Mouse (Mus musculus): ENCODE results near the gene Cdsn. TPM values are rescaled to one million over a fixed set of nuclear protein-coding genes. Genes with fewer than 3 reads are reported as not detected.

Gene Cdsn
- polyA plus RNA-seq, 1 experiment from 2014 or later, result not detected

DNA sequence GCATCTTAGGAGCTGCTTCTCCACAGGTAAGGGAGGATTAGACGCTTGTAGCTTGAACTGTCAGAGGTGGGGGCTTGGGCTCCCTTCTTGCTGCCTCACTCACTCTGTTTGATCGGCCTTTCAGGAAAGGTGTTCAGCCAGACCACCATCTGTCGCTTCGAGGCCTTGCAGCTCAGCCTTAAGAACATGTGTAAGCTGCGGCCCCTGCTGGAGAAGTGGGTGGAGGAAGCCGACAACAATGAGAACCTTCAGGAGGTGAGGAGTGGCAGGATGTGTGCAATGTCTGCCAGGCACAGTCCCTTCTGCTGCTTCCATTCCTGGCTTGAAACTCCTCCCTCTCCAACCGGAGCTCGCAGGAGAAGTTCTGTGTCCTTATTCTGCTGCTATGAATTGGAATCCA is 42.6 kb upstream of the Cdsn start:
- no peak overlapping the region for H3K4me2 ChIP-seq (replicated peaks; ENCODE audit: low read depth, low read length)
- peaks cover 30% of the 10 kb centered on the region for H3K27me3 ChIP-seq (ENCODE audit: control insufficient read depth, insufficient read depth, low read length)
- WGBS, result 29% methylated on average over 8 of the region's 8 CpGs
- no peak overlapping the region for H3K9ac ChIP-seq (ENCODE audit: low read depth, low read length)
- no peaks in the 10 kb centered on the region for H3K4me1 ChIP-seq (ENCODE audit: control insufficient read depth, insufficient read depth, low read length)
- ATAC-seq (ENCODE audit: low FRiP score, low TSS enrichment), result 0 out of 2 replicates have a peak, but pooled peaks have one; percentile 46
- H3K9me3 ChIP-seq (ENCODE audit: control insufficient read depth, low read length), result no peaks in the 10 kb centered on the region
- no peak overlapping the region for H3K27ac ChIP-seq (ENCODE audit: low read depth, low read length)
- peaks cover 11% of the 10 kb centered on the region; the same call in 1 of the 2 replicates for H3K36me3 ChIP-seq (ENCODE audit: control insufficient read depth, insufficient read depth, low read length)
- no peak overlapping the region for H3K4me3 ChIP-seq (ENCODE audit: low read length)

DNA sequence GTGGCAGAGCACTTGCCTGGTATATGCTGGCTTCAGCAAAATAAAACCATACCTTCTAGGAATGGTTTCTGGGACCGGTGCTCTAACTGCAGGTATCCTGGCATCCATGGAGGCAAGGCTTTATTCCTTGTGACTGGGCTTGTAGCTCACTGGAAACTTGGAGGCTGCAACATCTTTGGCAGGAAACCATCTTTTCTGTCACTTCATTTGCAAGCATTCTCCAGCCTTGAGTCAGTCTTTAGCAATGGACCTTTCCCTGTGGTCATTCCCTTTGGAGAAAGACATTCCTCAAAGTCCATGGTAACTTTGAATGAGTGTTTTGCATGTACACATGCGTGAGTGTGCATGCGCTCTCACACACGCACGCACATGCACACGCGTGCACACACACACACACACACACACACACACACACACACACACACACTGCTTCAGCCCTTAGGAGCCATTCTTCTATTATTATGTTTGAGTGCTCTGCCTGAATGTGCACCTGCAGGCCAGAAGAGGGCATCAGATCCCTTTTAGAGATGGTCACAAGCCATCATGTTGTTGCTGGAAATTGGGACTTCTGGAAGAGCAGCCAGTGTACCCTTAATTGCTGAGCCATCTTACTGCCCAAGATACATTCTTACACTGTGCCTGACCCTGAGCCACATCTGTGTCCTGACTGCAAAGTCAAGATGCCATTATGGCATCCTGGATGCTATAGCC is 38.9 kb upstream of the Cdsn start:
- H3K4me1 ChIP-seq (ENCODE audit: control insufficient read depth, insufficient read depth, low read length), result peaks cover 13% of the 10 kb centered on the region
- ATAC-seq (ENCODE audit: low FRiP score, low TSS enrichment), result no peak
- peaks cover 12% of the 10 kb centered on the region; the same call in 1 of the 2 replicates for H3K36me3 ChIP-seq (ENCODE audit: control insufficient read depth, insufficient read depth, low read length)
- no peak overlapping the region for H3K4me3 ChIP-seq (ENCODE audit: low read length)
- no peak overlapping the region for H3K9ac ChIP-seq (ENCODE audit: low read depth, low read length)
- H3K27me3 ChIP-seq (ENCODE audit: control insufficient read depth, insufficient read depth, low read length), result peaks cover 4% of the 10 kb centered on the region; the same call in 1 of the 2 replicates
- no peaks in the 10 kb centered on the region for H3K9me3 ChIP-seq (ENCODE audit: control insufficient read depth, low read length)
- no peak overlapping the region for H3K4me2 ChIP-seq (replicated peaks; ENCODE audit: low read depth, low read length)
- WGBS, result 98% methylated on average over 7 of the region's 7 CpGs
- H3K27ac ChIP-seq (ENCODE audit: low read depth, low read length), result no peak overlapping the region

DNA sequence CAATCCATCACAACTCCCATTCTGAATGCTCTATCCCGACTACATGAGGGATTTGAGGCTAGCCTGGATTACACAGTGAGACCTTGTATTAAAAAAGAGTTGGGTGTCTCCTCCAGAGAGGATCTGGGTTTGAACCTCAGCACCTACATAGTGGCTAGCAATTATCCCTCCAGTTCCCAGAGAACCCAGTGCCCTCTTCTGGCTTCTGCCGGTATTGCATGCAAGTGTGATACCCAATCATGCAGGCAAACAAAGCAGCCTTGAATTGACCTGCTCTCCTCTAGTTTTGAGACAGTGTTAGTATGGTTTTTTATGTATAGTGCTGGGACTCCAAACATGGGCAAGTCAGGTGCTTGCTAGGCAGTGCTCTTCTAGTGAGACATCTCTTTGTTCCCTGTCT is 38.0 kb upstream of the Cdsn start:
- Histone ChIP-seq H3K27ac (ENCODE audit: low read depth, low read length) (no peak overlapping the region), H3K9me3 (ENCODE audit: control insufficient read depth, low read length) (no peaks in the 10 kb centered on the region), H3K4me3 (ENCODE audit: low read length) (no peak overlapping the region), H3K4me1 (ENCODE audit: control insufficient read depth, insufficient read depth, low read length) (peaks cover 14% of the 10 kb centered on the region), H3K36me3 (ENCODE audit: control insufficient read depth, insufficient read depth, low read length) (peaks cover 12% of the 10 kb centered on the region; the same call in 1 of the 2 replicates), H3K9ac (ENCODE audit: low read depth, low read length) (no peak overlapping the region), H3K27me3 (ENCODE audit: control insufficient read depth, insufficient read depth, low read length) (peaks cover 3% of the 10 kb centered on the region; the same call in 1 of the 2 replicates), H3K4me2 (replicated peaks; ENCODE audit: low read depth, low read length) (0 out of 2 replicates have a peak overlapping the region, but pooled peaks have one; percentile 90)
- ATAC-seq (ENCODE audit: low FRiP score, low TSS enrichment), result no peak
- WGBS, result 15% methylated on average over 2 of the region's 2 CpGs

DNA sequence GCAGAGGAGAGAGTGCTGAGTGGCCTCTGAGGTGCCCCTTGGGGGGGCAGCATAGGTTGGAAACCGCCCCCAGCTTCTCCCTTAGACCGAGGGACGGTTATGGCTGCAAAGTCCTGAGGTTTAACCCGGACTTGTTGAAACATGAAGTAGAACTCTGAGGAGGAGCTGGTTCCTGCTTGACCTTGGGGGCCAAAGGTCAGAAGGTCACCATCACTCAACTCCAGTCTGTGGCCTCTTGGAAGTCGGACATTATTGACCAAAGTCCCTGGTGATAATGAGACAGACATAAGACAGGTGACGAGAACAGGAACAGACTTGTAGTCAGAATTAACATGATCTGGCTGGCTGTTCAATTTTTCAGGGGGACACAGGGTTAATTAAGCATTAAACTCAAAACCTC is 37.2 kb upstream of the Cdsn start:
- Histone ChIP-seq H3K9ac (ENCODE audit: low read depth, low read length) (peak overlapping the region; percentile 66; the same call in 1 of the 2 replicates), H3K9me3 (ENCODE audit: control insufficient read depth, low read length) (no peaks in the 10 kb centered on the region), H3K4me2 (replicated peaks; ENCODE audit: low read depth, low read length) (peak overlapping the region; percentile 90), H3K36me3 (ENCODE audit: control insufficient read depth, insufficient read depth, low read length) (peaks cover 12% of the 10 kb centered on the region; the same call in 1 of the 2 replicates), H3K27ac (ENCODE audit: low read depth, low read length) (no peak overlapping the region), H3K4me1 (ENCODE audit: control insufficient read depth, insufficient read depth, low read length) (peaks cover 14% of the 10 kb centered on the region), H3K27me3 (ENCODE audit: control insufficient read depth, insufficient read depth, low read length) (no peaks in the 10 kb centered on the region), H3K4me3 (ENCODE audit: low read length) (peak overlapping the region; percentile 64; the same call in 1 of the 2 replicates)
- WGBS, result 36% methylated on average over 6 of the region's 6 CpGs
- no peak for ATAC-seq (ENCODE audit: low FRiP score, low TSS enrichment)

DNA sequence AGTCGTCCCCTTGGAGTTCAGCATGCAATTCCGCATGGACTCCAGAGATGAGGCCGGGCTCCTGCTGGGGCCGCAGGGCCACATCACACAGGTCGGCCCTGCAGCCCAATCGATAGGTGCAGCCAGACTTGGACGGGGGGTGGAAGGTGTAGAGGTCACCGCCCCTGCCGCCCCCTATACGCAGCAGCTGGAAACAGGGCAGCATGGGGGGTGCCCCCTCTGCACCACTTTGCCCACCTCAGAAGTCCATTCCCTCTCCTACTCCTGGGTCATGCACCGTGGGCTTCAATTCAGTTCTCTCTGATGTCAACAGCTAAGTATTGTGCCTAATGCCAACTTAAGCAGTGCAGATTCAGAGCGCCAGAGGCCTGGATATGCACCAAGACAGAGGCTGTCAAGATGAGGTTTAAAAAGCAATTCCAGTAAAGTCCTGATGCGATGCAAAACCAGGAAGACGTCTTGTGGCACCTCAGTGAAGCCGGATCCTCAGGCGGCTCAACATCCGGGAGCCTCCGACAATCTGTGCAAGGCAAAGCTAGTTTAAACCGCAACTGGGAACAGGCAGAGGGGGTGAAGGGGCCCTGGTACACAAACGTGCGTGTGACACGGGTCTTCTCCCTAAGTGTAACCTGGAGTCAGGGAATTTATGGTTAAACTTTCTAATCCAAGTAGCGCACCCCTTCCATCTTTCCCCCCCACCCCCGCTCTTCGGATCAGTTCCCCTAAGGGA is 35.9 kb upstream of the Cdsn start:
- ATAC-seq (ENCODE audit: low FRiP score, low TSS enrichment), result peak; percentile 11

DNA sequence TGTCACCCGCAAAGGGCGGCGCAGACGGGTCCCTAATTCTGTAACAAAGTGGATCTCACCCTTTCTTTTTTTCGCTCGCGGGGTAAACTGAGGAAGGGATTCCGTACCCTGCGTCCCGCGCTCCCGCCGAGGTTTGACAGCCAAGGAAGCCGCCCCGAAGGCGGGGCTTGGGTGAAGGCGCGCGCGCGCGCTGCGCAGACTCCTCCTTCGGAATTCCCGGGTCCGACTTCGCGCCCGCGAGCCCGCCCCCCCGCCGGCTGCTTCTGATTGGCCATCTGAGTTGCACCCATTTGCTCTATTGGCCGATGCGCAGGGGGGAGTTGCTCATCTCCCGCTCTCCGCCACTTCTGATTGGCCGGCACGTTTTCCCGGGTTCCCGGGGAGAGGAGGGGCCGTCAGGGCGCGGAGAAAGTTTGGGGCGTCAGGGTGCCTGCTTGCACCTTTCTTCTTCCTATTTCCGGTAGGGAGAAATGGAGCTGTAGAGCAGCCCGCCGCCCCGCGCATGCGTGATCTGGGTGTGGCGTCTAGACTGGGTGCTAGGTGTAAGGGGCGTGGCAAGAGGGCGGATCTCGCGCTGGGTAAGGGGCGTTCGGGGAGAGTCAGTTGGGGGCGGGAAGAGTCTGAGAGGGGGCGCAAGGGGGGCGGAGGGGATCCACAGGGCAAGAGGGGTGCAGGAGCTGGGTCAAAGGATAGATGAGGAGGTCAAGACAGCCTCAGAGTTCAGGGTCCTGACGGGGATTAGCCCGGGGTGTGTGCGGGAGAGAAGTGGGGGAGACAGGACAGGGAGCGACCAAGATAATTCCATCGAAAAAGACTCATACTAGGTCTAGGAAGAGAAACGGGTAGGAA is 35.1 kb upstream of the Cdsn start, which contains the start of the genes Tcf19 and Cchcr1:
Gene Tcf19 (minus strand): TSS at position 173 of the 849 bp plus-strand sequence.
Gene Cchcr1 (plus strand): TSS at position 449 of the 849 bp plus-strand sequence.
- peaks cover 19% of the 10 kb centered on the region for H3K36me3 ChIP-seq (ENCODE audit: control insufficient read depth, insufficient read depth, low read length)
- H3K4me3 ChIP-seq (ENCODE audit: low read length), result peak within 1 kb of the TSS; percentile 64
- H3K27ac ChIP-seq (ENCODE audit: low read depth, low read length), result peak within 1 kb of the TSS; percentile 59; the same call in 1 of the 2 replicates
- H3K4me1 ChIP-seq (ENCODE audit: control insufficient read depth, insufficient read depth, low read length), result peaks cover 14% of the 10 kb centered on the region
- peak within 1 kb of the TSS; percentile 90 for H3K4me2 ChIP-seq (replicated peaks; ENCODE audit: low read depth, low read length)
- under 1% methylated on average over 66 of the region's 67 CpGs for WGBS
- ATAC-seq (ENCODE audit: low FRiP score, low TSS enrichment), result peak; percentile 95
- no peaks in the 10 kb centered on the region for H3K27me3 ChIP-seq (ENCODE audit: control insufficient read depth, insufficient read depth, low read length)
- peak within 1 kb of the TSS; percentile 66 for H3K9ac ChIP-seq (ENCODE audit: low read depth, low read length)
- H3K9me3 ChIP-seq (ENCODE audit: control insufficient read depth, low read length), result no peaks in the 10 kb centered on the region

More for the DNA sequence above, 35.9 kb upstream of the Cdsn start:
- H3K4me2 ChIP-seq (replicated peaks; ENCODE audit: low read depth, low read length), result peak overlapping the region; percentile 90
- no peak overlapping the region for H3K27ac ChIP-seq (ENCODE audit: low read depth, low read length)
- H3K9ac ChIP-seq (ENCODE audit: low read depth, low read length), result peak overlapping the region; percentile 66
- H3K9me3 ChIP-seq (ENCODE audit: control insufficient read depth, low read length), result no peaks in the 10 kb centered on the region
- peak overlapping the region; percentile 64 for H3K4me3 ChIP-seq (ENCODE audit: low read length)
- WGBS, result 6% methylated on average over 25 of the region's 25 CpGs
- H3K36me3 ChIP-seq (ENCODE audit: control insufficient read depth, insufficient read depth, low read length), result peaks cover 15% of the 10 kb centered on the region
- peaks cover 14% of the 10 kb centered on the region for H3K4me1 ChIP-seq (ENCODE audit: control insufficient read depth, insufficient read depth, low read length)
- no peaks in the 10 kb centered on the region for H3K27me3 ChIP-seq (ENCODE audit: control insufficient read depth, insufficient read depth, low read length)

DNA sequence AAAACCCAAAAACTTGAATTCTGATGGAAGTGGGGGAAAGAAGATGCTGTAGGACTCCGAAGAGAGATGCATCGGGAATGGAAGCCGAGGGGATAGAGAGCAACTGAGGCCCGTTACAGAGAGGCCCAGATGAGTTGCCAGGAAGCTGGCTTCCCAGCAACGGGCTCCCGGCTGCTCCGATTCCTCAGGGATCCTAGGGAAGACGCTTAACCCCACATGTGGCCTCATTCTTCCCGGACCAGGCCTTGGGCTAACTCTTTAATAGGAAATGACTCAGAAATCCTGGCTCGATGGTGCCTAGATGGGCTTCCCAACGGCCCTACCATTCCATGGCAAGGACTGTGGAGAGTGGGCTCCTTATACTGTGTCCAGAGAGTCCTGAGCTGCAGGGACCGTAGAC is 34.4 kb upstream of the Cdsn start:
- peak overlapping the region; percentile 59; the same call in 1 of the 2 replicates for H3K27ac ChIP-seq (ENCODE audit: low read depth, low read length)
- H3K4me2 ChIP-seq (replicated peaks; ENCODE audit: low read depth, low read length), result peak overlapping the region; percentile 90
- H3K4me3 ChIP-seq (ENCODE audit: low read length), result peak overlapping the region; percentile 64
- H3K9ac ChIP-seq (ENCODE audit: low read depth, low read length), result peak overlapping the region; percentile 61
- no peak for ATAC-seq (ENCODE audit: low FRiP score, low TSS enrichment)
- no peaks in the 10 kb centered on the region for H3K9me3 ChIP-seq (ENCODE audit: control insufficient read depth, low read length)
- H3K27me3 ChIP-seq (ENCODE audit: control insufficient read depth, insufficient read depth, low read length), result no peaks in the 10 kb centered on the region
- peaks cover 19% of the 10 kb centered on the region for H3K36me3 ChIP-seq (ENCODE audit: control insufficient read depth, insufficient read depth, low read length)
- H3K4me1 ChIP-seq (ENCODE audit: control insufficient read depth, insufficient read depth, low read length), result peaks cover 14% of the 10 kb centered on the region
- WGBS, result 6% methylated on average over 12 of the region's 12 CpGs

DNA sequence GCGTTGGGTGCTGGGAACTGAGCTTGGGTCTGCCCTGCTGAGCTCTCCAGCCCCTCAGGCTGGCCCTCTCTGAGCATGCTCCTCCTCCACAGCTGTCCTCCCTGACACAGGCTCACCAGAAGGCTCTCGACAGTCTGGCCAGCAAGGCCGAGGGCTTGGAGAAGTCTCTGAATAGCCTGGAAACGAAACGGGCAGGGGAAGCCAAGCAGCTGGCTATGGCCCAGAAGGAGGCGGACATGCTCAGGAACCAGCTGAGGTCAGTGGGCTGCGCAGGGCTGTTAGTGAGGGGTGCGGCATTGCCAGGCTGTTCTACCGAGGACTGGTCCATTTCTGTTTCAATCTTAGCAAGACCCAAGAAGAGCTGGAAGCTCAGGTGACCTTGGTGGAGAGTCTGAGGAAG is 27.6 kb upstream of the Cdsn start:
- peaks cover 59% of the 10 kb centered on the region for H3K36me3 ChIP-seq (ENCODE audit: control insufficient read depth, insufficient read depth, low read length)
- H3K9ac ChIP-seq (ENCODE audit: low read depth, low read length), result no peak overlapping the region
- no peaks in the 10 kb centered on the region for H3K27me3 ChIP-seq (ENCODE audit: control insufficient read depth, insufficient read depth, low read length)
- H3K4me1 ChIP-seq (ENCODE audit: control insufficient read depth, insufficient read depth, low read length), result no peaks in the 10 kb centered on the region
- H3K4me3 ChIP-seq (ENCODE audit: low read length), result no peak overlapping the region
- no peak overlapping the region for H3K27ac ChIP-seq (ENCODE audit: low read depth, low read length)
- no peaks in the 10 kb centered on the region for H3K9me3 ChIP-seq (ENCODE audit: control insufficient read depth, low read length)
- no peak for ATAC-seq (ENCODE audit: low FRiP score, low TSS enrichment)
- H3K4me2 ChIP-seq (replicated peaks; ENCODE audit: low read depth, low read length), result no peak overlapping the region
- WGBS, result 92% methylated on average over 9 of the region's 9 CpGs

Data from kidney, embryonic 14.5 days (tissue).